Mouse (Mus musculus): ENCODE data around the gene Snx30. TPM values are rescaled to one million over a fixed set of nuclear protein-coding genes. Genes with fewer than 3 reads are reported as not detected.

Gene Snx30
- polyA plus RNA-seq, 1 experiment from 2014 or later = 14.6 TPM

DNA sequence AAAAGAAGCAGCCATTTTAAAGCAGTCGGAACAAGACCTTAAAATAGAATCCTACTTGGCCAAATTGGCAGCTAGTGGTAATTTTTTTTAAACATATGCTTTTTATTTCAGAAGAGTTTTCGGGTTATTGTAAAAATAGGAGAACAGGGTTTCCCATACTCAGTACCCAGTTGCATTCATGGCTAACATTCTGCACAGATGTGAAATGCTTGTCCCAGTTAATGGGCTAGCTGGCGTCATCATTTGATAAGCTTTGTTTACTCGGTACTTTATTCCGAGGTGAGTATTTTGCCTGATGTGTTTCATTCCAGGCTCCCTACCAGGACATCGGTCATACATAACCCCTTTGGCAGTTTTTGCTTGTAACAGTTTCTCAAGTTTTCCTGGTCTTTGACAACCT lies 64.8 kb downstream of the Snx30 start:
- Histone ChIP-seq H3K27ac (no peak overlapping the region), H3K27me3 (ENCODE audit: insufficient read depth, poor library complexity, severe bottlenecking) (no peaks in the 10 kb centered on the region), H3K4me1 (replicated peaks) (peaks cover 16% of the 10 kb centered on the region), H3K9me3 (no peaks in the 10 kb centered on the region), H3K36me3 (peaks cover 11% of the 10 kb centered on the region; the same call in 1 of the 2 replicates), H3K4me3 (no peak overlapping the region)
- WGBS = 90% methylated on average over 6 of the region's 6 CpGs
- DNase-seq (ENCODE audit: low spot score) = no peak

DNA sequence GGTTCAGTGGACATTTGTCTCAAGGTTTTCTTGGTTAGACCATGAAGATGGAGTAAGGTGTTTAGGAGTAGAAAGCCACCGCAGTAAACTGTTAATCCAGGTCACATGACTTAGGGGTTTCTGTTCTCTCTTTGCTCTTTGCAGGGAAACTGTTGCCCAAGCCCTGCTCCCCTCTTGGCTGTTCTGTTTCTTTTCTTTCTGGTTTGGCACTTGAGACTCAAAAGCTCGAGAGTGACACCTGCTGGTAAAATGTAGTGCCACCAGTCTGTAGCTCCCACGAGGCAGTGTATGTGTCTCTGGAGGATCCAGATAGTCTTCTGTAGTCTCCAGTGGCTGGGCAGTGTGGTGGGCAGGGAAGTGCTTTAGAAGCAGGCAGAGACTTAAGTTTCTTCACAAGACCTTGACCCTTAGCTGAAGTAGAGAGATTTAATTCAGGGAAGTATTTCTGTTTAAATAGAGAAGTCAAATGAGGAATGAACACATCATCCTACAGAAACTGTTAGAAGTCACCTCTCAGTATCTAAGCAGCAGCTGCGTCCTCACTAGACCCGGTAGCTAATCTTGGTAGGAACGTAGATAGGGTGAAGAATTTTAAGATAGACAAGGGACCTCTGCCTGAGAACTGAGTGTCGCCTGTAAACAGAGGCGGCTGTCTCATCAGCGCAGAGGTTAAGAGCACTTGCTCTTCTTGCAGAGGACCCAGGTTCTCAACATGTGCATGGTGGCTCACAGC lies 65.4 kb downstream of the Snx30 start:
- H3K9me3 ChIP-seq = no peaks in the 10 kb centered on the region
- no peak overlapping the region for H3K4me3 ChIP-seq
- 61% methylated on average over 9 of the region's 9 CpGs for WGBS
- no peaks in the 10 kb centered on the region for H3K27me3 ChIP-seq (ENCODE audit: insufficient read depth, poor library complexity, severe bottlenecking)
- peak; percentile 72 for DNase-seq (ENCODE audit: low spot score)
- H3K4me1 ChIP-seq (replicated peaks) = peaks cover 16% of the 10 kb centered on the region
- peaks cover 11% of the 10 kb centered on the region; the same call in 1 of the 2 replicates for H3K36me3 ChIP-seq
- no peak overlapping the region for H3K27ac ChIP-seq

DNA sequence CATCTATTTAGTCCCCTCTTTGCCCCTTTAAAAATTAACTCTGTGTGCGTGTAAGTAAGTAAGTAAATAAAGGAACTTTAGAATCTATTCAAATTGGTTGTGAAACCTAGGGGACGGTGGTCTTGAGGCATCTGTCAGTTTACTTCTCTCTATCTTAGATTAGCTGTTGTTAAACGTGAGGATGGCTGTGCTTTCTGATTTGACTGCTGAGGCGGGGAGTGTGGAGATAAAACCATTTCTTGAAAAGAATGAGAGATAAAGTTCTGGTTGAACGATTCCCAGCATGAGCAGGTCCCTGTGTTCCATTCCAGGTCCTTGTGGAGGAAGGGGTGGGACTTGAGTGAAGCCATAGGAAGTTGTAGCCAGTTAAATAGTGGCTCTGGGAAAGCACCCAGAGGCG lies 67.6 kb downstream of the Snx30 start:
- Histone ChIP-seq H3K36me3 (peaks cover 12% of the 10 kb centered on the region; the same call in 1 of the 2 replicates), H3K9me3 (no peaks in the 10 kb centered on the region), H3K4me3 (no peak overlapping the region), H3K27me3 (ENCODE audit: insufficient read depth, poor library complexity, severe bottlenecking) (no peaks in the 10 kb centered on the region), H3K4me1 (replicated peaks) (peaks cover 16% of the 10 kb centered on the region), H3K27ac (peak overlapping the region; percentile 57; the same call in 1 of the 2 replicates)
- WGBS = 37% methylated on average over 6 of the region's 6 CpGs
- DNase-seq (ENCODE audit: low spot score) = no peak

DNA sequence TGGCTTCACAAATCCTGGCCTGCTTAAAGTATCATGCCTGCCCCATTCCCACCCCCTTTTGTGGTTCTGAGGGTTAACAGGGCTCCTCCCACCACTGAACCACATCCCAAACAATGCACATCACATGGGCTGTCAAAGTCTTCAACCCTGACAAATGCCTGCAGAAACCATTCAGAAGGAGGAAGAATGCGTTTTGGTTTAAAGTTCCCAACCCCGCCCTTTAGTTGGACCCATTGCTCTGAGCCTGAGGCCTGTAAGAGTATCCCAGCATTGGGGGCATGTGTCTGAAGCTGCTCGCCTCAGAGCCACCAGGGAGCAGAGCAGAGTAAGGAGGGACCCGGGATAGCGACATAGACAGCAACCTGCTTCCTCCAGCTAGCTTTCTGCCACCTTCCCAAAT lies 68.2 kb downstream of the Snx30 start:
- Histone ChIP-seq H3K27me3 (ENCODE audit: insufficient read depth, poor library complexity, severe bottlenecking) (no peaks in the 10 kb centered on the region), H3K4me1 (replicated peaks) (peaks cover 16% of the 10 kb centered on the region), H3K27ac (0 out of 2 replicates have a peak overlapping the region, but pooled peaks have one; percentile 8), H3K36me3 (peaks cover 15% of the 10 kb centered on the region), H3K4me3 (no peak overlapping the region), H3K9me3 (no peaks in the 10 kb centered on the region)
- WGBS = 36% methylated on average over 5 of the region's 5 CpGs
- DNase-seq (ENCODE audit: low spot score) = peak; percentile 31

DNA sequence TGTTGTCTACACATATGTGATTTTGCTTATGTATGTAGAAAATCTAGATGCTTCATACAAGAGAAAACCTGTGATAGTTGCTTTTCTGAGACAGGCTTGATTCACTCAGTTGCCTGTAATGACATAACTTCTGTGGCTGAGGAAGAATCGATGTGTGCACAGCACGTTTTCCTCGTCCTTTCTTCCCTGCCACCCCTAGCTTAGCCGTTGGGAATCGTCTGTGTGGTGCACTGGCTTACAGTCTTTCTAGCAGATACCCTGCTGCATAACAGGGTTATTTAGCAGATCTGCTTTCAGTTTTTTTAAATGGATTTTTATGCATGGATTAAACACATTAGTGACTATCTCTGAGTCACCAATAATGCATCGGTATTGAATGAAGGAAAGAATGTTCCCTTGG lies 70.9 kb downstream of the Snx30 start:
- 87% methylated on average over 6 of the region's 6 CpGs for WGBS
- peaks cover 32% of the 10 kb centered on the region for H3K36me3 ChIP-seq
- H3K4me1 ChIP-seq (replicated peaks) = peaks cover 16% of the 10 kb centered on the region
- no peaks in the 10 kb centered on the region for H3K27me3 ChIP-seq (ENCODE audit: insufficient read depth, poor library complexity, severe bottlenecking)
- H3K27ac ChIP-seq = no peak overlapping the region
- H3K4me3 ChIP-seq = no peak overlapping the region
- no peaks in the 10 kb centered on the region for H3K9me3 ChIP-seq
- DNase-seq (ENCODE audit: low spot score) = no peak

DNA sequence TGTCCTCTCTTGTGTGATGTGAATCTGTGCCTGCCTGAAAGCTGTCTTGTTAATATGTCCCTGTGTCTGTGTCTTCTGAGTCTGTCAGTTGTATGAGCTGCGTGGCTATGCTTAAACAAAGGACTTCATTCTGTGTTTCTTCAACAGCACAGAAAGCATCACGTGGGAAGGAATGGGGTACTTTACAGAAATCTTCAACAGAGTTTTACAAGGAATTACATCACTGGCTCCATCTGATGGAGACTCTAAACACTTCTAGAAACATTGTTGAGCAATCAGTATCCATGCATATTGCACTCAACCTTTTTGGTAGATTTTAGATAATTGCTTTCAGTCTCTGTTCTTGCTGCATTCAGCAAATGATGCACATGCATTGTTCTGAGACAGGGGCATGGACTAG lies 71.4 kb downstream of the Snx30 start:
- no peak overlapping the region for H3K4me3 ChIP-seq
- H3K27ac ChIP-seq = no peak overlapping the region
- H3K9me3 ChIP-seq = no peaks in the 10 kb centered on the region
- no peaks in the 10 kb centered on the region for H3K27me3 ChIP-seq (ENCODE audit: insufficient read depth, poor library complexity, severe bottlenecking)
- H3K4me1 ChIP-seq (replicated peaks) = peaks cover 16% of the 10 kb centered on the region
- WGBS = 71% methylated on average over 2 of the region's 2 CpGs
- no peak for DNase-seq (ENCODE audit: low spot score)
- H3K36me3 ChIP-seq = peaks cover 37% of the 10 kb centered on the region

DNA sequence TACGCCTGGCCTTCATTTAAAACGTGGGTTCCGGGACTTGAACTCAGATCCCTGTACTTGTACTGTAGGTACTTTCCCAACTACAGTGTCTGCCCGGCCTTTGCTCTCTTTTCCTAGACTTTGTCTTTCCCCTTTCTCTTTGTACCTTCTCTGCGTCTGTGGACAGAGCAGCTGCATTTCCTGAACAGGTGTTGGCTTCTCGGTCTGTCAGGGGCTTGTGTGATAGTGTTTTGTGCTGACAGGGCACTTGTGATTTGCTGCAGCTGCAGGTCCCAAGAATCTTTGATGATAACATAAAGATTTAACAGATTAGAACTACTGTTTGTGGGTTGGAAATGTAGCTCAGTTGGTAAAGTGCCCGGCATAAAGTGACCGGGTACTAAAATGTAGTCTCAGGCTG lies 73.0 kb downstream of the Snx30 start:
- WGBS = 89% methylated on average over 8 of the region's 8 CpGs
- Histone ChIP-seq H3K4me3 (no peak overlapping the region), H3K27ac (no peak overlapping the region), H3K36me3 (peaks cover 52% of the 10 kb centered on the region), H3K9me3 (no peaks in the 10 kb centered on the region), H3K4me1 (replicated peaks) (peaks cover 6% of the 10 kb centered on the region), H3K27me3 (ENCODE audit: insufficient read depth, poor library complexity, severe bottlenecking) (no peaks in the 10 kb centered on the region)
- DNase-seq (ENCODE audit: low spot score) = no peak

DNA sequence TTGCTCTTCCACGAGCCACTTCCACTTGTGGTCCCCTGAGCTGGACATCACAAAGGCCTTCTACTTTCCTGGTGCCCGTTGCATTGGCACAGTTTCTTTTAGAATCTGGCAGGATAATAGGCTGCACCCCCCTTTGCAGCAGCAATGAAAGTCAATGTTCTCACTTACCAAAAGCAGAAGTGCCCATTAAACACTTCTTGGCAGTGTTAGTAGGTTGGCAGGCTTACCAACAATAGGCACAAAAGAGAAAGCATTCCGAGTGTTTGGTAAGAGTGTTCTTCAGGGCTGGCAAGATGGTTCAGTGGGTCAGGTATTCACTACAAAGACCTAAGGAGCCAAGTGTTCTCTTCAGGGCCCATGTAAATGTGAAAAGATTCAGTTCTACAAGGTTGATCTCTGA lies 73.8 kb downstream of the Snx30 start:
- H3K4me1 ChIP-seq (replicated peaks) = no peaks in the 10 kb centered on the region
- no peaks in the 10 kb centered on the region for H3K27me3 ChIP-seq (ENCODE audit: insufficient read depth, poor library complexity, severe bottlenecking)
- H3K36me3 ChIP-seq = peaks cover 56% of the 10 kb centered on the region
- H3K27ac ChIP-seq = no peak overlapping the region
- DNase-seq (ENCODE audit: low spot score) = no peak
- H3K9me3 ChIP-seq = no peaks in the 10 kb centered on the region
- 89% methylated on average over 3 of the region's 3 CpGs for WGBS
- H3K4me3 ChIP-seq = no peak overlapping the region

DNA sequence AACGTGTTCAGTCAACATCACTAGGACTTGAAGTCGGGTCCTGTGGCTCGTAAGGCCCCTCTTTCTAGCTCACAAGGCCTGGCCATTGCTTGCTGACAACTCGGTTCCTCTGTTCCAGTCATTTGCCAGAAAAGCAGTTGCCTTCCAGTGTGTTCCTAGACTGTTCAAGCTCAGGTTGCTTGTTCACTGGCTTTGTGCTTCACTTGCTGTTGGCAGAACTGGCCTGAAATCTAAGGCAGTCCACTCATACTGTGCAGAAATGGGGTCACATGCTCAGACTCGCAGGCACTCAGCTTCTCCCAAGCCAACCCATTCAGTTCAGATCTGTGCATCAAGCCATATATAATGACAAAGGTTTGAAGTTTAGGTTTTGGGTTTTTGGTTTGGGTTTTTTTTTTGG lies 75.1 kb downstream of the Snx30 start:
- H3K4me3 ChIP-seq = no peak overlapping the region
- WGBS = 91% methylated on average over 5 of the region's 5 CpGs
- peaks cover 68% of the 10 kb centered on the region for H3K36me3 ChIP-seq
- DNase-seq (ENCODE audit: low spot score) = no peak
- no peaks in the 10 kb centered on the region for H3K9me3 ChIP-seq
- H3K27me3 ChIP-seq (ENCODE audit: insufficient read depth, poor library complexity, severe bottlenecking) = no peaks in the 10 kb centered on the region
- no peak overlapping the region for H3K27ac ChIP-seq
- no peaks in the 10 kb centered on the region for H3K4me1 ChIP-seq (replicated peaks)

DNA sequence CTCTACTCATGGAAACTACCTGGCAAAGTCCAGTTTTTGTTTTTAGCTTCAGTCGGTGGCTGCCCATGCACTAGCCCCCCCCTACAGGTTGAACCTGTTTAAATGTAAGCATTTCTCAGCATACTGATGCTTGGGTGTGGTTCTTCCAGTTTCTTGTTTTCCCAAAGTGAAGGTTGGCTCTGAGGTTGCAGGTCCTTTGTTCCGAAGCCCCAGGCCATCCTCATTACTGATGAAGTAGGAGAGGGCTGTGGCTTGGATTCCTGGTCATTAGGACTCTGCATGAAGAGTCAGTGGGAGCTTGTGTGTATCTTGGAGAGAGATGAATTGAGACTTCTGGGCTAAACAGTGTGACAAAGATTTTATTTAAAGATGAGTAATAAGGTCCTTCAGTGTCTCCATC lies 75.6 kb downstream of the Snx30 start:
- WGBS = 83% methylated on average over 2 of the region's 2 CpGs
- Histone ChIP-seq H3K36me3 (peaks cover 73% of the 10 kb centered on the region), H3K4me3 (no peak overlapping the region), H3K4me1 (replicated peaks) (no peaks in the 10 kb centered on the region), H3K9me3 (no peaks in the 10 kb centered on the region), H3K27me3 (ENCODE audit: insufficient read depth, poor library complexity, severe bottlenecking) (no peaks in the 10 kb centered on the region), H3K27ac (no peak overlapping the region)
- DNase-seq (ENCODE audit: low spot score) = no peak

DNA sequence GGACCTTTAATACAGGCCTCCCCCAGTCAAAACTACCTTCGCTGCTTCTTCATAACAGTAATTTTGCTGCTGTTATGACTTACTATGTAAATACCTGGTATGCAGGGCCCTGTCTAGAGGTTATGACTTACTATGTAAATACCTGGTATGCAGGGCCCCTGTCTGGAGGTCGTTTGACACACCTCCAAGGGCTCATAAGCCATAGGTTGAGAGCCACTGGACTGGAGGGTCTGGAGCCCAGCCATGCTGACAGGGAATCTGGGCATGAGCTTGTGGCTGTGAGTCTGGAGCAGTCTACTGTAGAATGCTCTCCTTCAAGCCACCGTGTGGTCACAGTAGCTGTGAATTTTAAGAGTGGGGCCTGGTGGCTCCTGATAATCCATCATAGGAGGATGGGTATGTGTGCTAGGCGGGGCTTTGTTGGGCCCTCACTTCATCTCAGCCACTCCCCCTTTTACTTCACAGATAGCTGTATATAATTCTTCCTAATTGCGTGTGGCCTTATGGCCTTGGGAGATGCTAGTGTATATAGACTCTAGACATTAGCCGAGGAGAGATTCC lies 78.6 kb downstream of the Snx30 start:
- Histone ChIP-seq H3K36me3 (peaks cover 87% of the 10 kb centered on the region), H3K4me3 (no peak overlapping the region), H3K27ac (no peak overlapping the region), H3K9me3 (no peaks in the 10 kb centered on the region), H3K4me1 (replicated peaks) (no peaks in the 10 kb centered on the region), H3K27me3 (ENCODE audit: insufficient read depth, poor library complexity, severe bottlenecking) (no peaks in the 10 kb centered on the region)
- DNase-seq (ENCODE audit: low spot score) = no peak
- 92% methylated on average over 6 of the region's 6 CpGs for WGBS

DNA sequence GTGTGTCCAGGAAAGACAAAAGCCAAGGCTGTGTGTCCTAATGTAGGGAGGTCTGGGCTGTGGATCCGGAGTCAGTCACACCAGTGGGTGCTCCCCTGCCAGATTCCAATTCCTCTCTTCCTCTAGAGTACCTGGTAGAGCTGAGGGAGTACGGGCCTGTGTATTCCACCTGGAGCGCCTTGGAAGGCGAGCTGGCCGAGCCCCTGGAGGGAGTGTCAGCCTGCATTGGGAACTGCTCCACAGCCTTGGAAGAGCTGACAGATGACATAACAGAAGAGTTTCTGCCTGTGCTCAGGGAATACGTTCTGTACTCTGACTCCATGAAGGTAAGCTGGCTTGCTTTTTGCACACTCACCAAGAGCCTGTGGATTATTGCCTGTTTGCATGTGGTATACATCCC lies 80.6 kb downstream of the Snx30 start:
- 93% methylated on average over 6 of the region's 6 CpGs for WGBS
- Histone ChIP-seq H3K9me3 (no peaks in the 10 kb centered on the region), H3K4me1 (replicated peaks) (no peaks in the 10 kb centered on the region), H3K4me3 (no peak overlapping the region), H3K27ac (no peak overlapping the region), H3K27me3 (ENCODE audit: insufficient read depth, poor library complexity, severe bottlenecking) (no peaks in the 10 kb centered on the region), H3K36me3 (peaks cover 74% of the 10 kb centered on the region)
- DNase-seq (ENCODE audit: low spot score) = no peak

DNA sequence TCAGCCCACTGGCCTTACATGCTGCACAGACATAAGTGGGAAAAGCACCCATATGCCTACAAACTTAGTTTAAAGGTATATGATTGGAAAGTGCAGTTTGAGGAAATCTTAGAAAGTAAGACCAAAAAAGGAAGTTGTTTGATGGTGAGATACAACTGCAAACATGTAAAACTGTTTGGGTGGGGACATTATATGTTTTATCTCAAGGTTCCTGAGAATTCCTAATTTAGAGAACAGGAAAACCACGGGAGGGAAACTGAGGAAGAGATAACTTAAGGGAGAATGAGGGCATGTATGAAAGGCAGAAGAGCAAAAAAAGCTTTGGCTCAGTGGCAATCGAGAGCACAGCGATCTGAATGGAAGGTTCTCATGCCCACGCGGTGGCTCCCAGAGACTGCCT lies 81.4 kb downstream of the Snx30 start:
- DNase-seq (ENCODE audit: low spot score) = no peak

More for the DNA sequence above, 81.4 kb downstream of the Snx30 start:
- no peaks in the 10 kb centered on the region for H3K27me3 ChIP-seq (ENCODE audit: insufficient read depth, poor library complexity, severe bottlenecking)
- no peak overlapping the region for H3K27ac ChIP-seq
- H3K4me1 ChIP-seq (replicated peaks) = no peaks in the 10 kb centered on the region
- H3K36me3 ChIP-seq = peaks cover 67% of the 10 kb centered on the region
- H3K9me3 ChIP-seq = no peaks in the 10 kb centered on the region
- H3K4me3 ChIP-seq = no peak overlapping the region
- WGBS = 94% methylated on average over 5 of the region's 5 CpGs

Measured in hindbrain, embryonic 10.5 days (tissue).